Mouse (Mus musculus) C2C12 (cell line): ENCODE measurements around the gene Fem1a.

Source experiments
- CEBPB ChIP-seq: IDR thresholded peaks from one replicate; pipeline ENCODE4 v1.6.1; 2011; ENCODE audit warnings: low read depth, mild to moderate bottlenecking, control low read depth, moderate library complexity
- CTCF ChIP-seq: IDR thresholded peaks from one replicate; pipeline ENCODE4 v1.5.1; 2011; ENCODE audit not compliant: control insufficient read depth, insufficient read depth, insufficient read length
- FOSL1 ChIP-seq: IDR thresholded peaks from one replicate; pipeline ENCODE4 v1.8.0; 2011; ENCODE audit warnings: mild to moderate bottlenecking, low read length; ENCODE audit not compliant: poor library complexity, insufficient read depth, severe bottlenecking
- MAX ChIP-seq: IDR thresholded peaks from one replicate; pipeline ENCODE4 v1.6.1; 2011; ENCODE audit warnings: mild to moderate bottlenecking, control low read depth
- MYOD1 ChIP-seq: IDR thresholded peaks from one replicate; pipeline ENCODE4 v1.6.1; 2011; ENCODE audit warnings: low read depth; ENCODE audit not compliant: control insufficient read depth, insufficient read length
- MYOG ChIP-seq: IDR thresholded peaks from one replicate; pipeline ENCODE4 v1.6.1; 2011; ENCODE audit not compliant: control insufficient read depth, insufficient read length; ENCODE audit errors: extremely low read depth
- USF1 ChIP-seq: IDR thresholded peaks from one replicate; pipeline ENCODE4 v1.6.1; 2011; ENCODE audit warnings: low read depth, mild to moderate bottlenecking, control low read depth, moderate library complexity

- TF ChIP-seq USF1 (no peak), CTCF (no peak), MAX (no peak), MYOD1 (no peak), MYOG (no peak), CEBPB (no peak), FOSL1 (no peak)
Measured at GRCm38 (mm10) chr17:56259301-56260037, 2.9 kb downstream of the Fem1a start.
